Mouse (Mus musculus): ENCODE data around the gene Limk1. TPM values are rescaled to one million over a fixed set of nuclear protein-coding genes. Genes with fewer than 3 reads are reported as not detected.

Limk1 gene
- polyA plus RNA-seq, 1 experiment: 32.2 TPM

DNA sequence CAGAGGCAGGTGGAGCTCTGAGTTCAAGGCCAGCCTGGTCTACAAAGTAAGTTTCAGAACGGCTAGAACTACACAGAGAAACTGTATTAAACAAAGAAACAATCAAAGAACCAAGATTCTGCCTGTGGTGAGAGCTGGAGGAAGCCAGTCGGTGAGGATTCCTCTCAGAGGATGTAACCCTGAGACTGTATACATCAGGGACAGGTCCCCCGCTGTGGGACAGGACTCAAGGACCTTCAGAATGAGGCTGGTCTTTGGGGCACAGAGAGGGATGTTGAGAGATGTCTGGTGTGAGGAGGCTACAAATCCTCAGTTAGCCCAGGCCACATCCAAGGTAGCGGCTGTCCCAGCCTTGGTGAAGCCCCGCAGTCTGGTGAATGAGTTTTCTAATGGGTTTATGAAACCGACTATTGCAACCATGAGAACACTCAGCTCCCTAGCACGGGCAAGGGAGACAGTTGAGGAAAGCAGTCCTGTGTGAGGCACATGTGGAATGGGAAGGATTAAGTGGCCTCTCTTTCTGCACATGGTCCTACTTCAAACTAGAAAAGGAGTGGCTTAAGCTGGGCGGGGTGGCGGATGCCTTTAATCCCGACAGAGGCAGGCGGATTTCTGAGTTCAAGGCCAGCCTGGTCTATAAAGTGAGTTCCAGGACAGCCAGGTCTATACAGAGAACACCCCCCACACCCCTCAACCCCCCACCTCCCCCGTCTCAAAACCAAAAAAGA, 78.3 kb downstream of the Limk1 start:
- H3K36me3 ChIP-seq (ENCODE audit: control insufficient read depth, insufficient read depth): no peaks in the 10 kb centered on the region
- no peak overlapping the region for H3ac ChIP-seq (ENCODE audit: control insufficient read depth, insufficient read length, low read depth)
- no peaks in the 10 kb centered on the region for H3K79me3 ChIP-seq (ENCODE audit: low read depth)
- no peaks in the 10 kb centered on the region for H3K27me3 ChIP-seq (ENCODE audit: control insufficient read depth, insufficient read depth, insufficient read length)
- TF ChIP-seq USF1 (IDR thresholded peaks at IDR 0.05; ENCODE audit: low read depth) (no peak), MYOD1 (IDR thresholded peaks at IDR 0.05; ENCODE audit: control insufficient read depth, insufficient read length, low read depth) (no peak), MAX (IDR thresholded peaks at IDR 0.05) (no peak), CEBPB (IDR thresholded peaks at IDR 0.05; ENCODE audit: low read depth) (no peak), FOSL1 (IDR thresholded peaks at IDR 0.05; ENCODE audit: insufficient read depth, low read length, poor library complexity, severe bottlenecking) (no peak), CTCF (IDR thresholded peaks at IDR 0.05; ENCODE audit: control insufficient read depth, insufficient read depth, insufficient read length) (no peak), MYOG (IDR thresholded peaks at IDR 0.05; ENCODE audit: control insufficient read depth, extremely low read depth, insufficient read length) (no peak)
- H3K4me3 ChIP-seq (ENCODE audit: insufficient read depth, poor library complexity, severe bottlenecking): no peak overlapping the region
- H3K79me2 ChIP-seq (ENCODE audit: control insufficient read depth, insufficient read depth): no peaks in the 10 kb centered on the region

DNA sequence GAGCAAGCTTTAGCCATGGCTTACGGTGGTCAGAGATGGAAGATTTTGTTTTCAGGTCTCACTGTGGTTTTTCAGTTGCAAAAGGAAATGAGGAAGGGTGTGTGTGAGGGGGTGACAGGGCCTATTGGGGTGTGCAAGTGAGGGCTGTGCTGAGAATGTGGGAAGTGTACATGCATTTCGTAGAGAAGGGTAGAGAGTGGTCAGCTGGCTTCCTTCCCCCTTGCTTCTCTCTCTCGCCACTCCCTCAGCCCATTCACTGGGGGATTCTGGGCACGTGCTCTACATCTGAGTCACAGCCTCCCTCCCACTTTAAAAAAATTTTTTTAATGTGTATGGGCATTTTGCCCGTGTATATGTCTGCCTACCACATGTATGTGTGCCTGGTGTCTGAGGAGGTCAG, 81.3 kb downstream of the Limk1 start:
- Histone ChIP-seq H3K79me2 (ENCODE audit: control insufficient read depth, insufficient read depth) (no peaks in the 10 kb centered on the region), H3ac (ENCODE audit: control insufficient read depth, insufficient read length, low read depth) (no peak overlapping the region), H3K27me3 (ENCODE audit: control insufficient read depth, insufficient read depth, insufficient read length) (no peaks in the 10 kb centered on the region), H3K79me3 (ENCODE audit: low read depth) (no peaks in the 10 kb centered on the region), H3K4me3 (ENCODE audit: insufficient read depth, poor library complexity, severe bottlenecking) (no peak overlapping the region), H3K36me3 (ENCODE audit: control insufficient read depth, insufficient read depth) (no peaks in the 10 kb centered on the region)
- TF ChIP-seq USF1 (IDR thresholded peaks at IDR 0.05; ENCODE audit: low read depth) (peak; percentile 93), CEBPB (IDR thresholded peaks at IDR 0.05; ENCODE audit: low read depth) (no peak), FOSL1 (IDR thresholded peaks at IDR 0.05; ENCODE audit: insufficient read depth, low read length, poor library complexity, severe bottlenecking) (no peak), MAX (IDR thresholded peaks at IDR 0.05) (peak; percentile 29), CTCF (IDR thresholded peaks at IDR 0.05; ENCODE audit: control insufficient read depth, insufficient read depth, insufficient read length) (no peak), MYOD1 (IDR thresholded peaks at IDR 0.05; ENCODE audit: control insufficient read depth, insufficient read length, low read depth) (no peak), MYOG (IDR thresholded peaks at IDR 0.05; ENCODE audit: control insufficient read depth, extremely low read depth, insufficient read length) (no peak)

- Histone ChIP-seq H3ac (ENCODE audit: control insufficient read depth, insufficient read length, low read depth) (no peak overlapping the region), H3K36me3 (ENCODE audit: control insufficient read depth, insufficient read depth) (no peaks in the 10 kb centered on the region), H3K79me3 (ENCODE audit: low read depth) (no peaks in the 10 kb centered on the region), H3K79me2 (ENCODE audit: control insufficient read depth, insufficient read depth) (no peaks in the 10 kb centered on the region), H3K4me3 (ENCODE audit: insufficient read depth, poor library complexity, severe bottlenecking) (no peak overlapping the region), H3K27me3 (ENCODE audit: control insufficient read depth, insufficient read depth, insufficient read length) (no peaks in the 10 kb centered on the region)
- TF ChIP-seq CEBPB (IDR thresholded peaks at IDR 0.05; ENCODE audit: low read depth) (no peak), CTCF (IDR thresholded peaks at IDR 0.05; ENCODE audit: control insufficient read depth, insufficient read depth, insufficient read length) (no peak), USF1 (IDR thresholded peaks at IDR 0.05; ENCODE audit: low read depth) (no peak), FOSL1 (IDR thresholded peaks at IDR 0.05; ENCODE audit: insufficient read depth, low read length, poor library complexity, severe bottlenecking) (no peak), MAX (IDR thresholded peaks at IDR 0.05) (no peak), MYOG (IDR thresholded peaks at IDR 0.05; ENCODE audit: control insufficient read depth, extremely low read depth, insufficient read length) (no peak), MYOD1 (IDR thresholded peaks at IDR 0.05; ENCODE audit: control insufficient read depth, insufficient read length, low read depth) (no peak)
Measured at GRCm38 (mm10) chr5:134606314-134606713, 82.1 kb downstream of the Limk1 start.

Other genes starting within 250 kb of the Limk1 start
- gene Gtf2ird1, start 231.9 kb downstream of the Limk1 start, polyA plus RNA-seq (2012; fragmentation: generic; extraction: Trizol): 48.6 TPM
- 15.7 TPM for gene Clip2, start 136.2 kb downstream of the Limk1 start, polyA plus RNA-seq (2012; fragmentation: generic; extraction: Trizol)
- gene Syna, start 128.4 kb downstream of the Limk1 start, polyA plus RNA-seq (2012; fragmentation: generic; extraction: Trizol): 0.11 TPM
- 140 TPM for gene Rfc2, start 107.2 kb downstream of the Limk1 start, polyA plus RNA-seq (2012; fragmentation: generic; extraction: Trizol)
- 0.61 TPM for gene Lat2, start 73.6 kb downstream of the Limk1 start, polyA plus RNA-seq (2012; fragmentation: generic; extraction: Trizol)
- gene Eif4h, start 49.1 kb downstream of the Limk1 start, polyA plus RNA-seq (2012; fragmentation: generic; extraction: Trizol): 427 TPM
- gene Eln, start 58.7 kb upstream of the Limk1 start, polyA plus RNA-seq (2012; fragmentation: generic; extraction: Trizol): not detected
- not detected for gene Tmem270, start 218.1 kb upstream of the Limk1 start, polyA plus RNA-seq (2012; fragmentation: generic; extraction: Trizol)
- not detected for gene Cldn13, start 226.9 kb upstream of the Limk1 start, polyA plus RNA-seq (2012; fragmentation: generic; extraction: Trizol)
- gene Mettl27, start 243.8 kb upstream of the Limk1 start, polyA plus RNA-seq (2012; fragmentation: generic; extraction: Trizol): 4.3 TPM

All from C2C12 (cell line).